10 mouse cellular contexts compared by ENCODE assay signal in the genomic region with DNA sequence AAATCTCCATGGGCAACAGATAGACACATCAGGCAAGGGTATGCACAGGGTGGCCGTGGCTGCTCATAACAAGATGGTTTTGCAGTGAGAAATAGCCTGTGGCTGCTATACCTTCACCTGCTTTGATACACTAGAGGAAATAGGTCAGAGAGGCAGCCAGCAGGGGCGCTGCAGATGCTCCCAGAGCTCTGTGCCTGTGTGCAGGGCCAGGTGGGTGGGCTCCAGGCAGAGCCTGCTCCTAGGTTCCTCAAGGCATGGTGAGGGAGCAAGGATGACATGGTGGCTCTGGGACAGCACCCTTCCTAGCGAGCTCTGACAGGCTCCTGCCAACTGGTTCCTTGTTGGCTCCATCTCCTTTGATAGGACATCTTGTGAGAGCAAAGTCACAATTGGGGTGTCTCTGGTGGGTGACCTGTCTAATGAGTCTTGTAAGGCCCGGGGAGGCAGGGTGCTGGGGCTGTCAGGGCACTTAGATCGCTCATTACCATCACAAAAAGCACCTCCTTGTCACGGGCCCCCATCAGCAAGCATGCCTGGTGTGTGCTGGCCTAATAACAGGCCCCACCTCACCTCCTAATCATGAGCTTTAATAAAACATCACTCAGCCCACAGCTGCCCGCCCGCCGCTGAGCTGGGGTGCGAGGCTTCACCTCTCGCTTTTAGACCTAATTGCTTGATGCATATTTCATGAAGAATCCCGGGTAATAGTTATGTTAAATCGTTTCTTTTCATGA. TPM values are rescaled to one million over a fixed set of nuclear protein-coding genes. Genes with fewer than 3 reads are reported as not detected.
DNase-seq lines count a peak whose midpoint lies in the region; ATAC-seq and TF ChIP-seq lines count a peak whose summit lies in the region.
"Had no signal": no experiment of that assay in that cellular context is flagged by ENCODE, and none has a peak within 500 bp of the region (broad histone marks: within the 10 kb centered on the region; RNA-seq: fewer than 3 reads in every experiment).

No protein-coding gene starts in this region.

- H3K4me3 ChIP-seq in lung, adult 2 months (replicated peaks; ENCODE audit: extremely low read depth, low read depth, low read length), result no peak overlapping the region
- H3K4me3 ChIP-seq in hindbrain, embryonic 13.5 days, result no peak overlapping the region
- H3K4me3 ChIP-seq: limb, embryonic 15.5 days had no signal

- H3K9ac ChIP-seq in hindbrain, embryonic 13.5 days, result 0 out of 2 replicates have a peak overlapping the region, but pooled peaks have one; percentile 11
- H3K9ac ChIP-seq: limb, embryonic 15.5 days had no signal

- TF ChIP-seq CTCF in lung, adult 2 months (IDR thresholded peaks at IDR 0.05; ENCODE audit: insufficient read depth, low read length), result 0 out of 2 replicates have a peak, but pooled peaks have one; percentile 17

- peak; percentile 19; the same call in 1 of the 2 replicates for ATAC-seq in hindbrain, embryonic 13.5 days (ENCODE audit: low FRiP score)

- H3K27me3 ChIP-seq in hindbrain, embryonic 13.5 days, result 0 out of 2 replicates have a peak, but pooled peaks cover 6% of the 10 kb centered on the region
- H3K27me3 ChIP-seq: limb, embryonic 15.5 days had no signal

- H3K36me3 ChIP-seq in hindbrain, embryonic 13.5 days, result no peaks in the 10 kb centered on the region
- H3K36me3 ChIP-seq: limb, embryonic 15.5 days had no signal

- H3K4me1 ChIP-seq in lung, adult 2 months (ENCODE audit: control insufficient read depth, insufficient read depth, low read length), result no peaks in the 10 kb centered on the region; the same call in 1 of the 2 replicates
- peaks cover 52% of the 10 kb centered on the region for H3K4me1 ChIP-seq in hindbrain, embryonic 13.5 days (replicated peaks)

- 84% methylated on average over 13 of the region's 13 CpGs for WGBS in lung, adult 2 months
- 31% methylated on average over 13 of the region's 13 CpGs for WGBS in hindbrain, embryonic 13.5 days

- no peak overlapping the region; the same call in 1 of the 2 replicates for H3K27ac ChIP-seq in hindbrain, embryonic 13.5 days
- H3K27ac ChIP-seq: limb, embryonic 15.5 days had no signal

- no peak for DNase-seq in lung, adult 2 months
- no peak for DNase-seq in lung, postnatal 4 days
- peak; percentile 37 for DNase-seq in brain, adult 2 months (ENCODE audit: low read depth, low spot score)
- peak; percentile 65 for DNase-seq in retina, postnatal 1 day
- DNase-seq in cerebellum, adult 18-20 months, result no peak
- DNase-seq in layer of hippocampus, postnatal 25 days (ENCODE audit: extremely low spot score in 1 of 2, low spot score in 1 of 2), result no peak
- DNase-seq in gastrocnemius, postnatal 14 days, result no peak
- DNase-seq: heart, postnatal 14 days had no signal

- no peak overlapping the region for H3K4me2 ChIP-seq in hindbrain, embryonic 13.5 days
- H3K4me2 ChIP-seq: limb, embryonic 15.5 days had no signal

- no peak for TF ChIP-seq POLR2A in lung, adult 2 months (IDR thresholded peaks at IDR 0.05; ENCODE audit: borderline replicate concordance, extremely low read depth, low read depth, low read length)

- H3K9me3 ChIP-seq in hindbrain, embryonic 13.5 days, result no peaks in the 10 kb centered on the region
- H3K9me3 ChIP-seq: limb, embryonic 15.5 days had no signal

- intact Hi-C loops in gastrocnemius, postnatal 14 days (cut with DNase I; ENCODE audit: low total_unique reads), result no loop called here

RNA-seq across cellular contexts. Expression of a gene that starts 18.3 kb away (rescaled TPM):
- 86.4 and 109 TPM in 2 replicates for polyA plus RNA-seq in lung, adult 2 months (2012; rRNA removed)
- polyA plus RNA-seq in hindbrain, embryonic 13.5 days (2015; fragmentation: Nextera tagmentation; extraction: Ambion mirVana), result 71.2 and 74.8 TPM in 2 replicates
- total RNA-seq in layer of hippocampus, postnatal 25 days (2021), result 100 to 1,000 TPM; 136 to 139 TPM
- total RNA-seq in gastrocnemius, postnatal 14 days (2021), result 10 to 100 TPM; 63.3 to 65.6 TPM

Comparison
In these comparisons a context has a peak if more than half of its experiments do, and no peak if none do; other contexts are left out.
1. DNase-seq: peak in brain, adult 2 months (single experiment) and retina, postnatal 1 day (single experiment); none in lung, adult 2 months (single experiment), lung, postnatal 4 days (0 of 2), cerebellum, adult 18-20 months (0 of 2), layer of hippocampus, postnatal 25 days (0 of 2) and gastrocnemius, postnatal 14 days (single experiment).